Mouse (Mus musculus) embryonic facial prominence, embryonic 15.5 days (tissue): ENCODE measurements at regions not wholly inside any gene's neighbourhood (a gene's known extent, or its start where the extent isn't known, plus 50 kb on each side); places are given as distances from the start of the nearest gene placed in this dataset.

Experiments
- ATAC-seq: fragments of 200-750 bp; cut with Nextera tagmentation; 2 replicates; pipeline ENCODE4 v1.8.0; 2017; ENCODE audit warnings: low read depth, moderate TSS enrichment; ENCODE audit not compliant: insufficient number of reproducible peaks, low FRiP score, low TSS enrichment
- H3K27ac ChIP-seq: fragments of 300-500 bp; sonication (generic); replicated peaks from 2 replicates; pipeline ENCODE4 v1.5.1; 2015; ENCODE audit warnings: mild to moderate bottlenecking, inconsistent platforms
- H3K27me3 ChIP-seq: fragments of 300-500 bp; sonication (generic); 2 replicates; pipeline ENCODE4 v1.6.1; 2015; ENCODE audit warnings: inconsistent platforms
- H3K36me3 ChIP-seq: fragments of 300-500 bp; sonication (generic); 2 replicates; pipeline ENCODE4 v1.6.1; 2015; ENCODE audit warnings: mild to moderate bottlenecking, inconsistent platforms
- H3K4me1 ChIP-seq: fragments of 300-500 bp; sonication (generic); 2 replicates; pipeline ENCODE4 v1.6.1; 2015; ENCODE audit warnings: inconsistent platforms
- H3K4me2 ChIP-seq: fragments of 300-500 bp; sonication (generic); replicated peaks from 2 replicates; pipeline ENCODE4 v1.6.1; 2015; ENCODE audit warnings: mild to moderate bottlenecking, inconsistent platforms
- H3K4me3 ChIP-seq: fragments of 300-500 bp; sonication (generic); replicated peaks from 2 replicates; pipeline ENCODE4 v1.5.1; 2015; ENCODE audit warnings: mild to moderate bottlenecking, inconsistent platforms
- H3K9ac ChIP-seq: fragments of 300-500 bp; sonication (generic); 2 replicates; pipeline ENCODE4 v1.6.1; 2015; ENCODE audit warnings: inconsistent platforms
- H3K9me3 ChIP-seq: fragments of 300-500 bp; sonication (generic); replicated peaks from 2 replicates; pipeline ENCODE4 v1.6.1; 2016; ENCODE audit warnings: inconsistent platforms
- WGBS: fragments of 180-500 bp; shearing (Covaris S2); methylation state at CpG from one replicate; pipeline ENCODE4 v1.1.7; 2015; 5-methylcytosine and 5-hydroxymethylcytosine counted together

- Histone ChIP-seq H3K4me3 (no peak overlapping the region), H3K27ac (no peak overlapping the region), H3K27me3 (no peaks in the 10 kb centered on the region), H3K9me3 (no peaks in the 10 kb centered on the region), H3K4me1 (no peaks in the 10 kb centered on the region), H3K36me3 (no peaks in the 10 kb centered on the region), H3K9ac (no peak overlapping the region), H3K4me2 (no peak overlapping the region)
- 55% methylated on average over 9 of the region's 9 CpGs for WGBS
- no peak; the same call in 1 of the 2 replicates for ATAC-seq
Measured at GRCm38 (mm10) chr5:47273389-47274255, 709.3 kb upstream of the Slit2 start.

- WGBS, result 61% methylated on average over 1 of the region's 1 CpGs
- Histone ChIP-seq H3K4me1 (no peaks in the 10 kb centered on the region), H3K4me2 (no peak overlapping the region), H3K9me3 (no peaks in the 10 kb centered on the region), H3K9ac (no peak overlapping the region), H3K27ac (no peak overlapping the region), H3K27me3 (no peaks in the 10 kb centered on the region), H3K36me3 (no peaks in the 10 kb centered on the region), H3K4me3 (no peak overlapping the region)
- ATAC-seq, result no peak
Measured at GRCm38 (mm10) chr5:47274256-47274638, 708.7 kb upstream of the Slit2 start.

GRCm38 (mm10) chr5:47276231-47277195 is 706.4 kb upstream of the Slit2 start:
- Histone ChIP-seq H3K4me2 (no peak overlapping the region), H3K4me3 (no peak overlapping the region), H3K4me1 (no peaks in the 10 kb centered on the region), H3K27ac (no peak overlapping the region), H3K36me3 (no peaks in the 10 kb centered on the region), H3K9ac (no peak overlapping the region), H3K9me3 (no peaks in the 10 kb centered on the region), H3K27me3 (no peaks in the 10 kb centered on the region)
- ATAC-seq, result no peak
- WGBS, result 63% methylated on average over 5 of the region's 5 CpGs

GRCm38 (mm10) chr5:47279630-47280029 is 703.3 kb upstream of the Slit2 start:
- Histone ChIP-seq H3K36me3 (no peaks in the 10 kb centered on the region), H3K27ac (no peak overlapping the region), H3K27me3 (no peaks in the 10 kb centered on the region), H3K4me1 (no peaks in the 10 kb centered on the region), H3K9me3 (no peaks in the 10 kb centered on the region), H3K4me2 (no peak overlapping the region), H3K9ac (no peak overlapping the region), H3K4me3 (no peak overlapping the region)
- WGBS, result 84% methylated on average over 3 of the region's 3 CpGs
- no peak for ATAC-seq

- H3K9ac ChIP-seq, result no peak overlapping the region
- H3K4me2 ChIP-seq, result no peak overlapping the region
- WGBS, result 81% methylated on average over 4 of the region's 4 CpGs
- H3K27ac ChIP-seq, result no peak overlapping the region
- no peak overlapping the region for H3K4me3 ChIP-seq
- no peak for ATAC-seq
- H3K9me3 ChIP-seq, result no peaks in the 10 kb centered on the region
- H3K27me3 ChIP-seq, result no peaks in the 10 kb centered on the region
- H3K36me3 ChIP-seq, result no peaks in the 10 kb centered on the region
- H3K4me1 ChIP-seq, result no peaks in the 10 kb centered on the region
Measured at GRCm38 (mm10) chr5:47299602-47300001, 683.3 kb upstream of the Slit2 start.

- H3K9ac ChIP-seq, result no peak overlapping the region
- no peaks in the 10 kb centered on the region for H3K4me1 ChIP-seq
- no peak overlapping the region for H3K4me2 ChIP-seq
- no peak overlapping the region for H3K27ac ChIP-seq
- 55% methylated on average over 4 of the region's 4 CpGs for WGBS
- H3K9me3 ChIP-seq, result no peaks in the 10 kb centered on the region
- H3K4me3 ChIP-seq, result no peak overlapping the region
- H3K27me3 ChIP-seq, result no peaks in the 10 kb centered on the region
- ATAC-seq, result no peak
- no peaks in the 10 kb centered on the region for H3K36me3 ChIP-seq
Measured at GRCm38 (mm10) chr5:47317506-47317905, 665.4 kb upstream of the Slit2 start.

GRCm38 (mm10) chr5:47318147-47318546 is 664.8 kb upstream of the Slit2 start:
- ATAC-seq, result no peak
- H3K9ac ChIP-seq, result no peak overlapping the region
- no peak overlapping the region for H3K4me3 ChIP-seq
- H3K4me2 ChIP-seq, result no peak overlapping the region
- no peaks in the 10 kb centered on the region for H3K27me3 ChIP-seq
- no peaks in the 10 kb centered on the region for H3K4me1 ChIP-seq
- no peak overlapping the region for H3K27ac ChIP-seq
- no peaks in the 10 kb centered on the region for H3K9me3 ChIP-seq
- H3K36me3 ChIP-seq, result no peaks in the 10 kb centered on the region
- WGBS, result 36% methylated on average over 1 of the region's 1 CpGs

- Histone ChIP-seq H3K27me3 (no peaks in the 10 kb centered on the region), H3K27ac (no peak overlapping the region), H3K4me1 (no peaks in the 10 kb centered on the region), H3K9ac (no peak overlapping the region), H3K4me3 (no peak overlapping the region), H3K4me2 (no peak overlapping the region), H3K9me3 (no peaks in the 10 kb centered on the region), H3K36me3 (no peaks in the 10 kb centered on the region)
- 44% methylated on average over 2 of the region's 2 CpGs for WGBS
- ATAC-seq, result no peak
Measured at GRCm38 (mm10) chr5:47322511-47323167, 660.3 kb upstream of the Slit2 start.

GRCm38 (mm10) chr5:47334299-47334698 is 648.6 kb upstream of the Slit2 start:
- no peak for ATAC-seq
- no peak overlapping the region for H3K4me2 ChIP-seq
- no peaks in the 10 kb centered on the region for H3K9me3 ChIP-seq
- H3K4me1 ChIP-seq, result no peaks in the 10 kb centered on the region
- no peak overlapping the region for H3K9ac ChIP-seq
- WGBS, result 60% methylated on average over 3 of the region's 3 CpGs
- no peaks in the 10 kb centered on the region for H3K27me3 ChIP-seq
- H3K36me3 ChIP-seq, result no peaks in the 10 kb centered on the region
- no peak overlapping the region for H3K27ac ChIP-seq
- no peak overlapping the region for H3K4me3 ChIP-seq

- Histone ChIP-seq H3K9ac (no peak overlapping the region), H3K4me1 (no peaks in the 10 kb centered on the region), H3K27ac (no peak overlapping the region), H3K9me3 (no peaks in the 10 kb centered on the region), H3K4me3 (no peak overlapping the region), H3K27me3 (no peaks in the 10 kb centered on the region), H3K4me2 (no peak overlapping the region), H3K36me3 (no peaks in the 10 kb centered on the region)
- ATAC-seq, result no peak
- 56% methylated on average over 1 of the region's 1 CpGs for WGBS
Measured at GRCm38 (mm10) chr5:47336511-47336910, 646.4 kb upstream of the Slit2 start.

- no peak overlapping the region for H3K27ac ChIP-seq
- H3K9me3 ChIP-seq, result no peaks in the 10 kb centered on the region
- H3K27me3 ChIP-seq, result no peaks in the 10 kb centered on the region
- H3K4me2 ChIP-seq, result no peak overlapping the region
- no peaks in the 10 kb centered on the region for H3K4me1 ChIP-seq
- no peaks in the 10 kb centered on the region for H3K36me3 ChIP-seq
- H3K9ac ChIP-seq, result no peak overlapping the region
- H3K4me3 ChIP-seq, result no peak overlapping the region
- 82% methylated on average over 6 of the region's 6 CpGs for WGBS
- no peak for ATAC-seq
Measured at GRCm38 (mm10) chr5:47339807-47340206, 643.1 kb upstream of the Slit2 start.
